Mouse (Mus musculus) lung, adult 2 months (tissue): ENCODE data around the gene Krt72.
A peak's percentile ranks its signal among the peaks of the same experiment; 100 is the strongest.

ENCODE experiments used
- CTCF ChIP-seq: fragments of 200-500 bp; IDR thresholded peaks from 2 replicates; pipeline ENCODE4 v1.5.1; 2011; ENCODE audit warnings: mild to moderate bottlenecking, low read length, control low read depth; ENCODE audit not compliant: insufficient read depth
- POLR2A ChIP-seq: fragments of 200-500 bp; IDR thresholded peaks from 2 replicates; pipeline ENCODE4 v1.6.1; 2011; ENCODE audit warnings: low read depth, mild to moderate bottlenecking, control low read depth, low read length, borderline replicate concordance; ENCODE audit errors: extremely low read depth

- TF ChIP-seq POLR2A (no peak), CTCF (0 out of 2 replicates have a peak, but pooled peaks have one; percentile 12)
These were observed 14.1 kb downstream of the Krt72 start for GRCm38 (mm10) chr15:101772080-101772710.
